Mouse (Mus musculus) hindbrain, embryonic 11.5 days (tissue): ENCODE measurements at regions not wholly inside any gene's neighbourhood (a gene's known extent, or its start where the extent isn't known, plus 50 kb on each side); places are given as distances from the start of the nearest gene placed in this dataset.
A peak's percentile ranks its signal among the peaks of the same experiment; 100 is the strongest.

Experiments
- ATAC-seq: fragments of 200-750 bp; cut with Nextera tagmentation; 2 replicates; pipeline ENCODE4 v1.8.0; 2017; ENCODE audit warnings: mild to moderate bottlenecking, moderate TSS enrichment, moderate library complexity; ENCODE audit not compliant: low FRiP score
- DNase-seq: peaks from one replicate; pipeline ENCODE4 v3.0.0-alpha.2; 2015; ENCODE audit warnings: low spot score
- H3K27ac ChIP-seq: fragments of 300-500 bp; sonication (generic); 2 replicates; pipeline ENCODE4 v1.5.1; 2014; ENCODE audit warnings: mild to moderate bottlenecking, low read depth, low read length
- H3K27me3 ChIP-seq: fragments of 300-500 bp; sonication (generic); 2 replicates; pipeline ENCODE4 v1.6.1; 2014; ENCODE audit warnings: mild to moderate bottlenecking, low read length, moderate library complexity, mixed read lengths; ENCODE audit not compliant: control insufficient read depth, insufficient read depth
- H3K36me3 ChIP-seq: fragments of 300-500 bp; sonication (generic); 2 replicates; pipeline ENCODE4 v1.6.1; 2014; ENCODE audit warnings: mild to moderate bottlenecking, low read length, moderate library complexity, mixed read lengths; ENCODE audit not compliant: control insufficient read depth, insufficient read depth
- H3K4me1 ChIP-seq: fragments of 300-500 bp; sonication (generic); replicated peaks from 2 replicates; pipeline ENCODE4 v1.6.1; 2014; ENCODE audit warnings: low read length, mixed read lengths; ENCODE audit not compliant: control insufficient read depth, insufficient read depth
- H3K4me2 ChIP-seq: fragments of 300-500 bp; sonication (generic); replicated peaks from 2 replicates; pipeline ENCODE4 v1.6.1; 2014; ENCODE audit warnings: mild to moderate bottlenecking, low read depth, low read length
- H3K4me3 ChIP-seq: fragments of 300-500 bp; sonication (generic); 2 replicates; pipeline ENCODE4 v1.5.1; 2014; ENCODE audit warnings: low read depth, low read length
- H3K9ac ChIP-seq: fragments of 300-500 bp; sonication (generic); 2 replicates; pipeline ENCODE4 v1.6.1; 2014; ENCODE audit warnings: low read depth, low read length
- H3K9me3 ChIP-seq: fragments of 300-500 bp; sonication (generic); 2 replicates; pipeline ENCODE4 v1.6.1; 2016; ENCODE audit warnings: low read length; ENCODE audit not compliant: control insufficient read depth
- WGBS: fragments of 180-500 bp; shearing (Covaris S2); extraction: QIAGEN DNeasy Blood & Tissue Kit; methylation state at CpG from one replicate; pipeline ENCODE4 v1.1.7; 2014; 5-methylcytosine and 5-hydroxymethylcytosine counted together

GRCm38 (mm10) chr6:111621684-111622480 is 651.7 kb upstream of the Lmcd1 start:
- no peaks in the 10 kb centered on the region for H3K9me3 ChIP-seq
- no peaks in the 10 kb centered on the region for H3K4me1 ChIP-seq
- DNase-seq = no peak
- no peak overlapping the region for H3K4me2 ChIP-seq
- ATAC-seq = peak; percentile 64; the same call in 1 of the 2 replicates
- H3K9ac ChIP-seq = no peak overlapping the region
- no peaks in the 10 kb centered on the region for H3K36me3 ChIP-seq
- 62% methylated on average over 8 of the region's 8 CpGs for WGBS
- H3K27me3 ChIP-seq = no peaks in the 10 kb centered on the region
- no peak overlapping the region for H3K4me3 ChIP-seq
- H3K27ac ChIP-seq = no peak overlapping the region

GRCm38 (mm10) chr6:111622481-111623139 is 650.9 kb upstream of the Lmcd1 start:
- ATAC-seq = peak; percentile 79
- peak; percentile 9 for DNase-seq
- WGBS = 50% methylated on average over 7 of the region's 7 CpGs
- Histone ChIP-seq H3K4me1 (no peaks in the 10 kb centered on the region), H3K4me3 (no peak overlapping the region), H3K27me3 (no peaks in the 10 kb centered on the region), H3K4me2 (no peak overlapping the region), H3K9ac (no peak overlapping the region), H3K36me3 (no peaks in the 10 kb centered on the region), H3K27ac (no peak overlapping the region), H3K9me3 (no peaks in the 10 kb centered on the region)

- Histone ChIP-seq H3K9me3 (no peaks in the 10 kb centered on the region), H3K4me1 (no peaks in the 10 kb centered on the region), H3K4me3 (no peak overlapping the region), H3K36me3 (no peaks in the 10 kb centered on the region), H3K27ac (no peak overlapping the region), H3K4me2 (no peak overlapping the region), H3K9ac (no peak overlapping the region), H3K27me3 (no peaks in the 10 kb centered on the region)
- WGBS = 88% methylated on average over 4 of the region's 4 CpGs
- DNase-seq = no peak
- ATAC-seq = no peak
Measured at GRCm38 (mm10) chr6:111623140-111623497, 650.4 kb upstream of the Lmcd1 start.

- ATAC-seq = no peak
- no peak for DNase-seq
- Histone ChIP-seq H3K4me3 (no peak overlapping the region), H3K9me3 (no peaks in the 10 kb centered on the region), H3K36me3 (no peaks in the 10 kb centered on the region), H3K9ac (no peak overlapping the region), H3K27me3 (no peaks in the 10 kb centered on the region), H3K27ac (no peak overlapping the region), H3K4me2 (no peak overlapping the region), H3K4me1 (no peaks in the 10 kb centered on the region)
Measured at GRCm38 (mm10) chr6:111625501-111625900, 648.1 kb upstream of the Lmcd1 start.

DNA sequence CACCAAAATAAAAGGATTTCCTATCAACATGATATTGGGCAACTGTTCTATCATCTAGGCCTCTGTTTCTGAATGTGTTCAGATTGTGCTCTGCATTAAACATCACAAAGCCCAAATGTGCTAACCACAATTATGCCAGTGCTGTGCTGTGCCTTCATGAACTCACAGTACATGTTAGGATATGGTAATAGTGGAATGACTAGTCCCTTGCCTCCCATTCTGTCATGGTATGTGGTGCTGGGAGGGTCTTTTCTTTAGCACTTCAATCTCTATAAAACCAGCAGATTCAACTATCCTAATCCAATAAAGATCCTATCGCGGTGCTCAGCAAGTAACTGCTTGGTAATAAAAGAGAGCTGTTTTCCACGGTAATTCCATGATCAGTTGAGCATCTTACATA is 620.8 kb upstream of the Lmcd1 start:
- Histone ChIP-seq H3K4me2 (no peak overlapping the region), H3K27me3 (no peaks in the 10 kb centered on the region), H3K9me3 (no peaks in the 10 kb centered on the region), H3K27ac (no peak overlapping the region), H3K9ac (no peak overlapping the region), H3K4me1 (no peaks in the 10 kb centered on the region), H3K4me3 (no peak overlapping the region), H3K36me3 (no peaks in the 10 kb centered on the region)
- DNase-seq (no peak), ATAC-seq (no peak)
- WGBS = 87% methylated on average over 3 of the region's 3 CpGs

DNA sequence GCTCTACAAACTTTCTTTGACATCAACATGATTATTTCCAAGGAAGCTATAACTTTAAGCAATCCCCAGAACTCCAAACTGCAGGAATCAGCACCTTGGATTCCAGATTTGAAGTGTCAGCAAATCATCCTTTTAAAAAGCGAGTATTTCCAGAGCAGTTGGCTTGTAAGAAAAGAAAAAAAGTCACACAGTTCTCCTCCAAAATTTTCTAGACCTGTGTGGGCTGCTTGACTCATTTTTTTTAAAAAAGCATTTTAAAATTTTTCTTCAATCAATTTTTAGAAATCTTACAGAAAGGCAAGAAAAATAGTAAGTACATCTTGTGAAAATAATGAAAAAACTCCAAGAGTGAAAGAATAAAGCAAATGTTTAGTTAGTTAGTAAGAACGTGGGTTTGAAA is 613.6 kb upstream of the Lmcd1 start:
- Histone ChIP-seq H3K4me3 (no peak overlapping the region), H3K9ac (no peak overlapping the region), H3K36me3 (no peaks in the 10 kb centered on the region), H3K27ac (no peak overlapping the region), H3K27me3 (no peaks in the 10 kb centered on the region), H3K9me3 (no peaks in the 10 kb centered on the region), H3K4me2 (no peak overlapping the region), H3K4me1 (no peaks in the 10 kb centered on the region)
- no peak for ATAC-seq
- WGBS = 74% methylated on average over 2 of the region's 2 CpGs
- DNase-seq = no peak

DNA sequence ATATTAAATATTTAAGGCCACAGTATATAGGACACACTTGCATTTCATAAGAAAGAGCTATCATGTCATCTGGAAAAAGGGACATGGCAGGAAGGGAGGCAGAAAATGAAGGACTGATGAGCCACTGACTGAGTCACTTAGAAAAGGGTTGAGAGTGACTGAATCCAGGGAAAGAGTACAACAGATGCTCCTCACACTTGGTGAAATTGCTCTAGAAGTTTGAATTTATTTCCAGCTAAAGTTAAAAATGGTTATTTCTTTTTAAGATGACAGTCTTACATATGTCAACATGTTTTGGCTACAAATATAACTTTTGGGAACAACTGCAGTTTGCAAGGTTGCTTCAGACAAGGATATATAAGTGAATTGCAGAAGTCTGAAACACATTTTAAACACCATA is 609.0 kb upstream of the Lmcd1 start:
- H3K4me2 ChIP-seq = no peak overlapping the region
- no peak overlapping the region for H3K27ac ChIP-seq
- H3K4me1 ChIP-seq = no peaks in the 10 kb centered on the region
- no peak for DNase-seq
- H3K36me3 ChIP-seq = no peaks in the 10 kb centered on the region
- H3K4me3 ChIP-seq = no peak overlapping the region
- H3K27me3 ChIP-seq = no peaks in the 10 kb centered on the region
- ATAC-seq = no peak
- H3K9me3 ChIP-seq = no peaks in the 10 kb centered on the region
- no peak overlapping the region for H3K9ac ChIP-seq

GRCm38 (mm10) chr6:111684911-111685310 is 588.6 kb upstream of the Lmcd1 start:
- DNase-seq (no peak), ATAC-seq (no peak)
- Histone ChIP-seq H3K4me2 (no peak overlapping the region), H3K27ac (no peak overlapping the region), H3K36me3 (no peaks in the 10 kb centered on the region), H3K4me1 (no peaks in the 10 kb centered on the region), H3K4me3 (no peak overlapping the region), H3K27me3 (no peaks in the 10 kb centered on the region), H3K9ac (no peak overlapping the region), H3K9me3 (no peaks in the 10 kb centered on the region)
- WGBS = 72% methylated on average over 2 of the region's 2 CpGs

DNA sequence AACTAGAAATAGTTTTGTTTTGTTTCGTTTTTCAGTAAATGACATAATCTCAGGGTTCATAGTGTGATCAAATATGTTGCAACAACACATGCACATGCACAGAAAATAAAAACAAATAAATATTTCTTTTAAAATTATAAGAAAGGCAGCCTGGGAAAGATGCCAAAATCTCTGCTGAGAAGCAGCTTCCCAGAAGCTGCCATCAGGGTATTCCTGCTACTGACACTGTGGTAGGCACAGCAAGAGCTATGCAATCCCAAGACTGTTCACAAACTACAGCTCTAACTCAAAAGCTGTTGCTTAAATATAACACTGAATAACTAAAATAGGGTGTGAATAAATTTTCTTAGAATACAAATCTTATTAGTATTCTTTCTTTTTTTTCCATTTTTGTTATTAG is 570.7 kb upstream of the Lmcd1 start:
- Histone ChIP-seq H3K9ac (no peak overlapping the region), H3K4me3 (no peak overlapping the region), H3K27ac (no peak overlapping the region), H3K27me3 (no peaks in the 10 kb centered on the region), H3K36me3 (no peaks in the 10 kb centered on the region), H3K4me2 (no peak overlapping the region), H3K9me3 (no peaks in the 10 kb centered on the region), H3K4me1 (no peaks in the 10 kb centered on the region)
- ATAC-seq (no peak), DNase-seq (no peak)
- 95% methylated on average over 1 of the region's 1 CpGs for whole genome bisulfite sequencing
